Mouse (Mus musculus): ENCODE data around the gene Inpp5b.

GRCm38 (mm10) chr4:124695786-124696516 lies 45.7 kb upstream of the Inpp5b start:
- TF ChIP-seq POLR2A (IDR thresholded peaks at IDR 0.05; ENCODE audit: extremely low read depth, insufficient read depth, low read length) (no peak), CTCF (IDR thresholded peaks at IDR 0.05; ENCODE audit: low read depth, low read length) (no peak)
